Mouse (Mus musculus): Measurements from ENCODE around the gene Mdm2.

Gene Mdm2

DNA sequence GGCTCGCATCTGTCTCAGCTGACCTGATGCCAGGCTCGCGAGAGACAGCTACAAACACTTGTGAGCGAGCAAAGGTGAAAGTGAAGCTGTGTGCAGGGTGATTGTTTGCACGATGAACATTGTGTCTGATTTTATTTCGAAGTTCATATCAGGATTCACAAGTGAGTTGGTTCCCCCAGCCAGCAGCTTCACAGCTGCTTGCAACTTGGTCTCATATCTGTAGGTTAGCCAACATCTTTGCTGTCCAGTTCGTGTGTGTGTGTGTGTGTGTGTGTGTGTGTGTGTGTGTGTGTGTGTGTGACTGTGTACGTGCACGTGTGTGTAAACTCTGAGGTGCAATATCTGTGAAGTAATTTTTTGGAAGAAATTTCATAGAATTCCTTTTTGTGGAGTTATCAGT, 55.1 kb downstream of the Mdm2 start:
- DNase-seq, result no peak

DNA sequence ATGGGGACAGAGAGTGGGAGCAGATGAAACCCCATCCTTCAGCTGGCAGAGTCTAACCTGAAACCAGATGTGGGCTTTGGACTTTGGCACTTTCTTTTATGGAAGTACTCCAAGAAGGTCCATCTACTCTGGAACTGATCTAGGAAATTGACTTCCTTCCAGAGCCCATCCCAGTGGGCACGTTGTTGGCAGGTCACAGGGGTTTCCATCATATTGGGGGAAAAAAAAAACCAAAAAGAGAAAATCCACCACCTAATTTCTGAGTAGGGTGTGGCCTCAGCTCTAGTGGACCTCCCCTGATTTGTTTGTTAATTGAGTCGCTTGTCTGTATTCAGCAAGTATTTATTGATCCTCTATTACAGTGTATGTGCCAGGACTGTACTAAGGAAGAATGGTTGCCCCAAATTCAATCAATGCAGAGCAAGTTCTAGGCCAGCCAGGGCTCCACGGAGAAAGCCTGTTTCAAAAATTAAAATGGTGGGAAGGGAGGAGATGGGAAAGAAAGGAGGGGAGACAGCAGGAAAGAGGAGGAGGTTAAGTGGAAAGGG, 55.9 kb downstream of the Mdm2 start:
- no peak for DNase-seq

- DNase-seq, result no peak
Observed at GRCm38 (mm10) chr10:117653779-117654173, 56.8 kb downstream of the Mdm2 start.

DNA sequence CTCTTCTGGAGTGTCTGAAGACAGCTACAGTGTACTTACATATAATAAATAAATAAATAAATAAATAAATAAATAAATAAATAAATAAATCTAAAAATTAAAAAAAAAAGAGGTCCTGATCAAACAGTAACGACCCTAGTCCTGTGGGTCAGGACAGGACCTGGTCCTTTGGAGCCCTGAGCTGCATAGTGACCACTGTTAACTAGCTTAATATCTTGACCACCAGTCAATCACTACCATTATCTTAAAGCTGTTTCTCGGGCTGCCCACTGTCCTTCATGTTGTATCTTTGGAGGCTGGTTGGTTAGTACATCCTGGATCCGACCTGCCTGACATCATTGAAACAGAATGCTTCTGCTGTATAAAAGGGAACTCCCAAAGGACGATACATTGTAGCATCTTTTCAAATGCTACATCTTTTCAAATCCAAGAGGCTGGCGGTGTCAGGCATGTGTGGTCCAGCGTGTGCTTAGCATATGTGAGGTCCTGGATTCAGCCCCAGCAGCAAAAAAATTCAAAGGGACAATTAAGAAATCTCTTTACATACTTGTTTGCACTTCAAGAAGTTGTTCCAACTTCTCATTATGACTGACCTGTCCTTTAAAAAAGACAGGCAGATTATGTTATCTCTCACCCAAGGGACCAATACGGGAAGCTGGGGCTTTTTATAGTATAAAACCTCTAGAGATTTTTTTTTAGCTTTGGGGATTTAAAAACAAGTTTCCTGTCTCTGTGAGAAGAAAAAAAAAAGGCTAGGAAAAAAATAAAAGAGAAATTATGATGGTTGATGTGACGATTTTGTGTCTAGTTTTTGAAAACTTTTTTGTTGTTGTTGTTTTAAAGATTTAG, 57.4 kb downstream of the Mdm2 start:
- no peak for DNase-seq

- no peak for DNase-seq
Observed at GRCm38 (mm10) chr10:117652378-117652774, 58.2 kb downstream of the Mdm2 start.

DNA sequence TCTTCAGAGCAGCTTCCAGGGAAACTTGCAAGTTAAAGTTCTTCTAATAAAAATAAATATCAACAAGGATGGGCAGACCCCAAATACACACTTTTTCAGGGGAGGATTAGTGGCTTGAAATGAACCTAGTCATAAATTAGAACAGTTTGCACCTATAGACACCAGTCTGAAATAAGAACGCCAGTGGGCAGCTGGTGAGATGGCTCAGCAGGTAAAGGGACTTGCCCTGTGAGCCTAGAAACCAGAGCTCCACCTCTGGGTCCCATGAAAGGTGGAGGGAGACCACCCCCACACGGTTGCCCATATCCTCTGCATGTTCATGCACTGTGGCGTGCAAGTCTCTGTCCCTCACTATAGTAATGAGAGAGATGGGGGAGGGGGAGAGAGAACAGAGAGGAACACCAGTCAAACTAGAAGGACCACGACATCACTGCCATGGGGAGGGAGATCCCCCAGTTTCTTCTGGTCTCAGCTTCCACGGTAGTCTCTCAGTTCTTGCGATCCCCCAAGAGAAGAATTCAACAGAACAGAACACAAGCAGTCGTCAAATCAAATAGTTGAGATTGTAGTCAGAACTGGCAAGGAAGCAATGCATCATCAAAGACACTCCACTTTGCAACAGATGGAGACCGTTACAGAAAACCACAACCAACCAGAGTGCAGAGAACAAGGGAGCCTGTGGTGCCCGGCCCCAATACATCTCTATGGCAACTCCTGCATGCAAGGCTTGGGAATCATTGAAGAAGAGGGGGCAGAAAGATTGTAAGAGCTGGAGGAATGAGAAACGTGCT, 58.8 kb downstream of the Mdm2 start:
- DNase-seq, result no peak

- DNase-seq, result no peak
Observed at GRCm38 (mm10) chr10:117650725-117651124, 59.8 kb downstream of the Mdm2 start.

GRCm38 (mm10) chr10:117650042-117650655, 60.4 kb downstream of the Mdm2 start:
- no peak for DNase-seq

DNA sequence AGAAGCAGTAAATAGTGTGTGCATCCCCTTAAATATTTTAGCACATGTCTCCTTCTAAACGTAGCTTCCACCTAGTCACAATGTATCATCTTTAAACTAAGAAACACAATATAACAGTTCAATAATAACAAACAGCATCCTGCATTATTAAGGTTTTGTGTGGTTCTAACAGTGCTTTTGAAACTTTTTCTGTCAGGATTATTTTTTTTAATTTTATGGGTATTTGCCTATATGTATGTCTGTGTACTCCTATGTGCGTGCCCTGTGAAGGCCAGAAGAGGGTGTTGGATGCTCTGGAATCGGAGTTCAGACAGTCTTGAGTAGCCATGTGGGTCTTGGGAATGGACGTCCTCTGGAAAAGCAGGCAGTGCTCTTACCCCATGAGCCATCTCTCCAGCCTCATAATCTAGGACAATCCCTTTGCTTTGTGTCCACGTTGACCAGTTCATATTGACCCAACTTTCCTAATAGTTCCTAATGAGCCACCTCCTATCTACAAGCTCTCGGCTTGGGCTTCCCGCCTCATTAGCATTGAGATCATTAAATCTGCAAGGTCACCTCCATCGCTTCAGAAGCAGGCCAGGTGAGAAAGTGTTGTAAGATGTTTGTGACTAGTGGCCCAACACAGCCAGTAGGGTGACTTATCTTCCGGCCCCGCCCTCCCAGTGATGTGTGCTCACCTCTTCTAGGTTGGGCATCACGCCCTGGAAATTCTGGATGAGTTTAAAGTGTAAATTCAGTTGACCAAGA, 61.1 kb downstream of the Mdm2 start:
- DNase-seq, result peak in 1 of 2 experiments; percentile 25

GRCm38 (mm10) chr10:117648643-117649042, 61.9 kb downstream of the Mdm2 start:
- DNase-seq, result no peak

GRCm38 (mm10) chr10:117647964-117648472, 62.5 kb downstream of the Mdm2 start:
- no peak for DNase-seq

DNA sequence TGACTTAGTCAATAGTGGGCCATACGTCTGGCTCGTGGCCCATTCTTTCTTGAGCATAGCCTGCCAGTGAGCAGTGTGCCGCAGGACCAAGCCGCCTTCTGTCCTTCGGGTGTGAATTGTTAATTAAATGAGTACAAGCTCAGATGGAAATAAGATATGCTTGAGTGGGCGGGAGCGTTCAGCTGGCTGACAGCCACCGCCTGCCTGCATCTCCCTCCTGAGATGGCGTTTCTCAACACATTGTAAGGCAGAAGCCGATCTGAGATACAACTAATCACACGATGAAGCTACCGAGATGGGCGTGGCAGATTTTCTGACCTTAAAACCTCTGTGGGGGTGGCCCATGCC, 63.4 kb downstream of the Mdm2 start:
- DNase-seq, result peak; percentile 83

GRCm38 (mm10) chr10:117646482-117647157, 63.9 kb downstream of the Mdm2 start:
- DNase-seq, result no peak

- no peak for DNase-seq
Observed at GRCm38 (mm10) chr10:117645487-117645964, 65.0 kb downstream of the Mdm2 start.

- DNase-seq, result no peak
Observed at GRCm38 (mm10) chr10:117644828-117645227, 65.7 kb downstream of the Mdm2 start.

DNA sequence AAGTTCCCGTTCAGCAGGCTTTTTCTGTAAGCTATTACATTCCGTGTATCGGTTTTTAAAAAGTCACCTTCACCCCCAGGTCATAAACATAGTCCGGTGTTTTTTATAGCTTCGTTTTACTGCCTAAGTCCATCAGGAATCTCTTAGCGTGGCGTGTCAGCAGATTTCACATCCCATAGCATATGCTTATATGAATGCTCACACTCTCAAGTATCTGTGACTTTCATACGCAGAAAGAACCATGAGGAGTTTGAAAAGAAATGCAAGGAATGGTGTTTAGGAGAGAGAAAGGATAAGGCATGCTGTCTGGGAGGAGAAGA, 66.2 kb downstream of the Mdm2 start:
- no peak for DNase-seq

DNA sequence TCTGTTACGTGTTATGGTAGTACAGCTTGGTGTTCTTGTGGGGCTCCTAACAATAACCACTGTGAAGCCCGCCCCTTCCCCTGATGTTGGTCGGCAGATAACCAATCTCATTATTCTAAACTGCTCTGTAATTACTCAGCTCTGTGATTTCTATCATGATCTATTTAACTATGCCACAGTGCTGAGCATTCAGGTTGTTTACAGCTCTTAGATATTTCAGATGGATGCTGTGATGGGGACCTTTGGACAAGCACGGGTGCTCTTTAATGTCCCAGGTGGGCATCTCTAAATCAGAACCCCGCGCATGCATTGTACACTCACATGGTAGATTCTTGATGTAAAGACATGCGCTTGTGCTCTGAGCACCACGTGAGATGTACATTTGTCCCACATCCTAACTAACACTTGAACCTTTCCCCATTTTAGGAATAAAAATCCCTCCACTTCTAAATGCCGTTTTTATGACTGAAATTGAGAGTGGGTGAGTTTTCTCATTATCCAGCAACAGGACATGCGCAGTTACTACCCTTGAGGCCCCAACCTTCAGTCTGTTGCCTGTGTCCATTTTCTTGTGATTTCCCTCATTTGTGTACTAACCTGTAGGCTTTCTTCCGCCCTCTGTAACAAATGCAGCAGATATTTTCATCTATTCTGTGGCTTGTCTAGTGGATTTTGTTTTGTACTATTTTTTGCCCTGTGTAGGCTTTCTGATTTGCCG, 66.7 kb downstream of the Mdm2 start:
- DNase-seq, result no peak

GRCm38 (mm10) chr10:117643302-117643701, 67.3 kb downstream of the Mdm2 start:
- DNase-seq, result no peak

DNA sequence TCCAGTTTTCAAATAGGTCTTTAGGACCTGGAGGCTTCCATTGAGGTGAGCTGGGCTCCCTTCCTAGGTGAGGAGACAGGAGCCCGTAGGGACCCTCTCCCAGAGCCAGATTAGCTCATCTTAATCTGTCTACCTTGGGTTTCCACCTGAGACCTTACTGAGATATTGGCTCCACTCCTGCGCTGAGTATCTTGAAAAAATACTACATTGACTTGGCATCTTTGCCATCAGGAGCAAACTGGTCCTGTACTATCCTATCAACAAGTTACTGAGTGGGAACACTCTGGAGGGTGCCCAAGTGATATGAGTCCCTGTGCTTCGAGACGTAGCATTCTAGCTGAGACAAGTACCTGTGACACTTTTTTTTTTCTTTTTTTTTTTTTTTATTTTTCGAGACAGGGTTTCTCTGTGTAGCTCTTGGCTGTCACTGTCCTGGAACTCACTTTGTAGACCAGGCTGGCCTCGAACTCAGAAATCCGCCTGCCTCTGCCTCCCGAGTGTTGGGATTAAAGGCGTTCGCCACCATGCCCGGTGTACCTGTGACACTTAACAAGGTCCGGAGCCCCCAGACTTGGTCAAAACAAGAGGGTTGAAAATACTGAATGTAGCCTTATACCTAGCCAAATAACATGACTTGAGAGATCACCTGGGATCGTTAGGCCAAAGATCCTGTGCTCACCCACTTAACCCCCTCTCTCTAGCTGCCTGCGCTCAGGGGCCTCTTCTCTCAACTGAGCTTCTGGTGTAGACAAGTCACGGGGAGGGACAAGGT, 67.9 kb downstream of the Mdm2 start:
- no peak for DNase-seq

DNA sequence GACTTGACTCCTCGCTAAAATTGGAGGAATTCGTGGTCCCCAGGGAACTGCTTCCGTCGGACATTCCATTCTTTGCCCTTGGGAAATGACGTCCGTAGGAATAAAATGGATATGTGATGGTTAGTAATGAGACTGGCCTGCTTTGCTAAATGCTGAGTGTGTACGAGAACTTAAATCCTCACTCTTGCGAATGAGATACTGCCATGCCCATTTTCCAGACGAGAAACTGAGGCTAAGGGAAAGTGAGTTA, 68.4 kb downstream of the Mdm2 start:
- peak; percentile 40 to 66 for DNase-seq

All from kidney, postnatal 36 days (tissue).